Mouse (Mus musculus): Measurements from ENCODE around the gene Bicdl1. TPM values are rescaled to one million over a fixed set of nuclear protein-coding genes. Genes with fewer than 3 reads are reported as not detected.

The Bicdl1 gene
- total RNA-seq, 4 experiments from 2014 or later = 1.7 to 3.6 (median 2.4) TPM

DNA sequence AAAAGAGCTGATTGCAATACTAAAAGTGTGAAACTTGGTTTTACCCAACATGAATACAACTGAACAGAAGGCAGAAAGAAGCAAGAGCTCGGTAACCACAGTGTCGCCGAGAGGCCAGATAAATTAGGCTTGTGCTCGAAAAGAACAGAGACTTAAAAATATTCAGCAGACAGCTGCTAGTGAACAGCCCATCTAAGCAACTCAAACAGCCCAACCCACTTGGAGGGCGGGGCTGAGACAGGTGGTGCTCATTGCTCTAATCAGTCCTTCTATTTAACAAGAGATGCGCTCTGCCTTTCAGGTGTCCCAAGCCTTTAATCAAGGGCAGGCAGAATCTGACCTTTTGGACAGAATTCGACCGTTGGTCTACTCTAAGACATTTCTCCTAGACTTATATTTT, 4.8 kb downstream of the Bicdl1 start:
- no peak for DNase-seq (ENCODE audit: low spot score in 2 of 2)

DNA sequence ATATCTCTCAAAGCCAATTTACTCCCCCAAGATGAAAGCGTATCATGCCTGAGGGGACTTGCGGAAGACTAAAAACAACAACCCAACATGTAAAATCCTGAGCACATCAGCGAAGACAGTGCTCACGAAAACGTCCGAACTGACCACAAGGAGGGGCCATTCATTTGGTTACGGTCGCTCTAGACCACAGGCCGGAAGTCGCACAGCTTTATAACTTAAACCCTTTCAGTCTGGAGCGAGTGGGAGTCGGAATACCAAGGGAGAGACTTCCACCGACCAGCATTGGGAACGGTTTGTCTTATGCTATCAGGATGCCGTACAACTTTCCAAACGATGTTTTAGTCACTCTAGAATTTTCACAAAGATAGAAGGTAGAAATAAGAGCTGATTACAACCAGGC, 5.4 kb downstream of the Bicdl1 start:
- no peak for DNase-seq (ENCODE audit: low spot score in 2 of 2)

DNA sequence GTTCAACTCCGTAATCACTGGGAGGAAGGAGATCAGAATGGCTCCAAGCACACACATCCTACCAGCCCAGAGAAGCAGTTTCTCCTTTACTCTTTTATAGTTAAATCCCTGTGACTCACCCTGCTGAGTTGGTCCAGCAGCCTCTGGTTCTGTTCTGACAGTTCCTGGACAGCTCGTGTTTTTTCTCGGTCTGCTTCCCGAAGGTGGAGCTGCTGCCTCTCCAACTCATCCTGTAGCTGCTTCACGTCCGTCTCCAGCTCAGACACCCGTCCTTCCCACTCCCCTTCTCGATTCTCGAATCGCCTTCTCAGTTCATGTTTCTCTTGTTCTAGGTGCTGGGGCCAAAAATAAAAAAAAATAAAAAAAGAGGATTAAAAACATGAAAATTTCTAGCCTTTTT, 7.0 kb downstream of the Bicdl1 start:
- no peak for DNase-seq (ENCODE audit: low spot score in 2 of 2)

DNA sequence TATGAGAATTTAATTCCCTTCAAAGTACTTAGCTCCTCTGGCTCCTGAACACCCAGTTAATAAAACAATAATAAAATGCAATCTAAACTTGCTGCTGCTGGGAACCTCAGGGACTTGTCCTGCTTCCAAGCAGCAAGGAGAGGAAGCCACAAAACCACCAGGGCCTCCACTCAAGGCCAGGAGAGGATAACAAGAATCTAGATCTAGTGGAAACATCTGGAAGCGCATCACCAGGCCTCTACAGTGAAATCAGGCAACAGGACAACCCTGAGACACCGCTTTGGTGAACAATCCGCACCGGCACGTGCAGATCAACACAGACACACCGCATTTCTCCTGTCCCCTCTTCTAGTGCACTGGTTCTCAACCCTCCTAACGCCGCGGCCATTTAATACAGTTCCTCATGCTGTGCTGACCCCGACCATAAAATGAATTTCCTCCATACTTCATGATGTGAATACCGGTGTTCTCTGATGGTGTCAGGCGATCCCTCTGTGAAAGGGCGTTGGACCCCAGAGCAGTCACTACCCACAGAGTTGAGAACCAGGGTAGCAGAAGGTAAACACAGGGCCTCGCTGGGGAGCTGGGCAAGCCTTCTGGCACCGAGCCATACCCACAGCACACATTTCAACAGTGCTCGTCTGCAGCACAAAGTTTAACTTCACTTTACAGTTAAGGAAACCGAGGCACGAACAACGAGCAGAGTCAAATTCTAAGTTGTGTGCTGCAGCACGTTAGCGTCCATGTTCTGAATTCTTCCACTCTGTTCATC, 9.0 kb downstream of the Bicdl1 start:
- DNase-seq (ENCODE audit: low spot score in 2 of 2) = no peak

DNA sequence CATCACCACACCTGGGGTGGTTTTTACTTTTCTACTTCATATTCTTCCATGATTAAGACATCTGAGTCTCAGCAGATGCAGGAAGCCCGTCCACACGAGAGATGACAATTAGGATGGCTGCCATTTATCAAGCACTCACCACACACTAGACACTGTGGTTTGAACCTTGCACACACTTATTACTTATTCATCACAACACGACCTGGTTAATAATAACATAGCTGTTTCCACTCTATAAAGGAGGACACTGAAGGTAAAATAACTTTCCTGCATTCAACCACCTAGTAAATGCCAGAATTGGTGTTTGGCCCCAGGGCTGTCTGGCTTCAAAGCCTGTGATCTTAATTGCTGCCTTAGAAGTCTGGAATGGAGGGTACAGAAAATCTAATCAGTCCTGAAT, 10.7 kb downstream of the Bicdl1 start:
- DNase-seq (ENCODE audit: low spot score in 2 of 2) = no peak

DNA sequence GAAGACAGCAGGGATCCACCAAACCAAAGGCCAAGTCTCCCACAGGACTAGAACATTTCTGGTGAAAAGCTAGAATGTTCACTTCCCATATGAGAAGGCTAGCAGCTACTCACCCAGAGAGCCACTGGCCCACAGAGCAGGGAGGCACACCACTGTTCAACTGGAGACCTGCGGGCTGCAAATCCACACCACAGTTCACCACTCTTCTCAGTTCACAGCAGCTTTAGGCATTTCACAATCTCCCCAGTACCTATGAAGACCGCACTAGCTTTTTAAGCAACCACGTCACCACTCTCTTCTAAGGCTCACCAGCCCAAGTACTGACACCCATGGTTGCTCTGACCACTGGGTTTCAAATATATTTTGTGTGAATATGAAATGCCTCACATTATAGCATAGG, 13.7 kb downstream of the Bicdl1 start:
- no peak for DNase-seq (ENCODE audit: low spot score in 2 of 2)

DNA sequence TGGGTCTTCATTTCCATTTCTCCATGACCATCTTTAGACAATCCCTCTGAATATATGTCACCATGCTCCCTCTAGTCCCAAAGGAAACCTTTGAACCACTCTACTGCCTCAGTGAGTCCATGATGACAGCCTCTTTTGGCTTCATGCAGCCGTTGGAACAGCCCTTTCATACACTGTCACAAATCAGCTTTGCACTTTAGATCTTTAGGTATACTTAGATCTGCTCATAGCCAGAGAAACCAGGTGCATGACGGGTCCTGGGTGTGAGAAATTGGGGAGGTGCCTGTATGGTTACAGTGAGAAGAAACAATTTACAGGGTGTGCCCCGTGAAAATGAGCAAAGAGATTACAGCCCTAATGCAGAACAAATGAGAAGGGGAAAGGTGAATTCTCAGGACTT, 14.3 kb downstream of the Bicdl1 start:
- DNase-seq (ENCODE audit: low spot score in 2 of 2) = no peak

DNA sequence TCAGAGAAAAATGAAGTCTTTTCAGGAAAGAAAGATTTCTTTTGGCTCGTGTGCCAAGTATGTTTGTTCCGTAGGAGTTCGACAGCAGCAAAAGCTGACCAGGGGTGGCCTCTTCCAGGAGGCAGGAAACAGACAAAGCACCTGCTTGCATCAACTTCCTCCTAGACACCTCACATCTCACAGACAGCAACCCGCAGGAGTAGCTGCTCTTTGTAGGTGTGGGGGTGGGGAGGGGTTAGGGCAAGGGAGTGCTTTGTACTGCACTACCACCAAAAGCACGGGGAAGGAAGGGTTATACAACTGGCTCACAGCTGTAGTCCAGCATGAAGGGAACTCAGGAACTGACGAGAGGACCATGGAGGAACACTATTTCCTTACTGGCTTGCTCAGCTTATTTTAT, 15.0 kb downstream of the Bicdl1 start:
- DNase-seq (ENCODE audit: low spot score in 2 of 2) = no peak

DNA sequence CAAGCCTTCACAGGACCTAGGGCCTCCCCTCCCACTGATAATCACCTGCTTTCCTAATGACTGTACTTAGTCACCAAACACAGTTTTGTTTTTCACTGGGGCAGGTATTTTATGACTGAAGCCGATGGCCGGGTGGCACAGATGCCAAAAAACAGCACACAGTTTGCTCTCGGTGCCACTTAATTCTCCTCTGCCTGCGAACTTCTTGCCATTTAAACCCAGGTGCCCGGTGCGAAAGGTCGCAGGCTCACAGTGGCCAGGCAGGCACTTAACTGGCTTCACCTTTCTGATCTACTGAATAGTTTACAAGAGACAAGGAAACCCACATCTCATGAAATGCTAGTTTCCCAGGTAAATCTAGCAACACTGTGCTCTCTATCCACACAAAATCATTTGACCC, 16.7 kb downstream of the Bicdl1 start:
- DNase-seq (ENCODE audit: low spot score in 2 of 2) = no peak

DNA sequence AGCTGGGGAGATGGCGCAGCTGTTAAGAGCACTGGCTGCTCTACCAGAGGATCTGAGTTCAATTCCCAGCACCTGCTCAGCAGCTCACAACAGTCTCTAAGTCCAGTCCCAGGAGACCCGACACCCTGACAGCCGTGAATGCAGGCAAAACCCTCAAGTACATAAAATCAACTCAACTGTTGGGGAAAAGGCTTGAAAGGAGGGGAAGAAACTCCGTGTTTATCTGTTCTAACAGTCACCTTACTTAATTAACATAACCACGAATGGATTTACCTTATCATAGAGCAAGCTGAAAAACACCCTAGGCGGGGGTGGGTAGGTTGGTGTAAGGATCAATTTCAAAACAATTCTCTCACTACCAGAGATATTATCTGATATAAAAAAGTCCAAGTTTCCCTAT, 18.9 kb downstream of the Bicdl1 start:
- no peak for DNase-seq (ENCODE audit: low spot score in 2 of 2)

DNA sequence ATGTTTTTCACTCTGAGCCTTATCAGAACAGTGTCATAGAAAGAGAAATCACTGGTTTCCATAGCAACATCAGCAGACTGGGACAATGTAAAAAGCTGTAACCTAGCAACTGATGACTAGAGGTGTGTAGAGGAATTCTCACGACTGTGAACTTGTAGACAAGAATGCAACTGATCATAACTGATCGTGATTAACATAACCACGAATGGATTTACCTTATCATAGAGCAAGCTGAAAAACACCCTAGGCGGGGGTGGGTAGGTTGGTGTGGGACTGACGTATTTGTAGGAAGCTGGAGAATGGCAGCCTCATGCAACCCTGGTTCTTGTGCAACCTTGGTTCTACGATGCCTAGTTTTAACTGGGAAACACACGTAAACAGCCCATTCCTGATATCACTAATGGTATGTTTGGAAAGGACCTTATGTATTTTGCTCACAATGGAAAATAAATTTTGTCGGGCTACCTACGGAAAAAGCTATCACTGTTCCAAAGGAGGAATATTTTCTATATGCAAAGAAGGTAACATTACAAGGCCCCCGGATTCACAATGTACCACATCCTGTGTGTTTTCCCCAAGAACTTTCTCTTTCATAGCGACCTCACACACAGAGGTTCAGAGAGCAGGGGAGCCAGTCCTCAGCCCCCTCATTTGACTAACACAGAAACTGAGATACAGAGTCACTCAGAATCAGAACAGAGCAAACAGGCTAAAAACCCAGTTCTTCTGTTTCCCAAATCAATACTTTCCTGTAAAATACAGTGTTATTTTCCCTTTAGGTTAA, 19.6 kb downstream of the Bicdl1 start:
- no peak for DNase-seq (ENCODE audit: low spot score in 2 of 2)

DNA sequence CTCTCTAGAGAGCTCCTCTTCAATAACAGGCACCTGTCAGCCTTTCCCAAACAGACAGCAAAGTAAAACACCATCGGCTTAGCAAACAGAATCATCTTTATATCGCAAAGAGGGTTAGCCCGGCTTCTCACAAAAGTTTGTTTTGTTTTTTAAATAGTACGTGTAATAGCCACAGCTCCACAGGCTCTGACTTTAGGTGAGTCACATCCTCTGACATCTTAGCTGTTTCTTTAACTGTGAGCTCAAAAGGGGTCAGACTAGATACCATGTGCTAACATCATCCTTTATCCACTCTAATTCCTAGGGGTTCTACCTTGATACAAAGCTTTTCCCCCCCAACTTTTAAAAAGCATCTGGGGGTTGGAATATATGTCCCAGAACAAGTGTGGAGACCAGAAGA, 21.2 kb downstream of the Bicdl1 start:
- DNase-seq (ENCODE audit: low spot score in 2 of 2) = no peak

DNA sequence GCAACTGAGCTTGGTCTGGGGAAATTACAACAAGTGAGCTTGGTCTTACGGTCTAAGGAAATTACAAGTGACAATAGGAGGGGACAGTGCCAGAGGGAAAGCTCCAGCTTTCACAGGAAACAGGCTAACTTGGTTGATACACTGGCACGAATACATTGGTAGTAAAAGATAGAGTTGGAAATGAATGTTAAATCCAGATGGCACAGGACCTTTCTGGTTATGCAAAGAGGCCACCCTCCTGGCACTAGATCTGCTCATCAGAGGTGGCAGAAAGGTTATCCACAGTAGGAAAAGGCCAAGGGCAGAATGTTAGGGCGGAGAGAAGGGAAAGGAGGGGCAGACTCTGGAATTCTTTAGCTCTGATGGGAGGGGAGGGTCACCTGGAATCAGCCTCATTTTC, 22.5 kb downstream of the Bicdl1 start:
- DNase-seq (ENCODE audit: low spot score in 2 of 2) = no peak

DNA sequence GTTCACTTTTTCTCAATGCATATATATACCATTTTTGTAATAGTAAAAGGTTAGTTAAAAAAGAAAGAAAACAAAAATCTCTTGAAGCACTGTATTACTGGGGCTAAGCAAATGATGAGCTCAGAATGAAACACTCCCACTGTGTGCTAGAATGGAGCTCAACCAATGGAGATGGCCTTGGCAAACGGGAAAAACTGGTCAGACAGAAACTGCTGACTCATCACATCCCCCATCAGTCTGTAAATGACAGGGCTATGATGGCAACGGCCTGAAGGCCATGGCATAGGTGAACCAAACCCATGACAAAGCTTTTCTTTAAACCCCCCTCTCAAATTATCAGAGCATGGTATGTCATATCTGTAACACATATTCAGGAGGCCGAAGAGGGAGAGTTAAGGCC, 29.4 kb downstream of the Bicdl1 start:
- no peak for DNase-seq (ENCODE audit: low spot score in 2 of 2)

DNA sequence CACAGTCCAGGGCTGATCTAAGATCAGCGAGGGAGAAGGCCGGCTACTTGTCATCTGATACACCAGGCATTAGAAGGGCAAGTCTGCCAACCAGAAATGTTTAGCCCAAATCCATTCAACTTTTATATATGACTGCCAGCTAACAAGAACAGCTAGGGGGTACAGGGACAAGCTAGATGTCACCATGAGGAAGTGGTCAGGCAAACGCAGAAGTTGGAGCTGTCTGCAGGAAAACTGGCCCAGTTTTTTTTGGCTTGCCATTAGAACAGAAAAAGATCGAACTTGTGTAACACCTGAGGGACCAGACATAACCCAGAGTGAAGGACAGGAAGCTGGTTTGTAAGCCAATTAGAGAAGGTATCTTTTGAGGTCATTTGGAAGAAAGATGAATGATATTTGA, 30.2 kb downstream of the Bicdl1 start:
- DNase-seq (ENCODE audit: low spot score in 2 of 2) = no peak

DNA sequence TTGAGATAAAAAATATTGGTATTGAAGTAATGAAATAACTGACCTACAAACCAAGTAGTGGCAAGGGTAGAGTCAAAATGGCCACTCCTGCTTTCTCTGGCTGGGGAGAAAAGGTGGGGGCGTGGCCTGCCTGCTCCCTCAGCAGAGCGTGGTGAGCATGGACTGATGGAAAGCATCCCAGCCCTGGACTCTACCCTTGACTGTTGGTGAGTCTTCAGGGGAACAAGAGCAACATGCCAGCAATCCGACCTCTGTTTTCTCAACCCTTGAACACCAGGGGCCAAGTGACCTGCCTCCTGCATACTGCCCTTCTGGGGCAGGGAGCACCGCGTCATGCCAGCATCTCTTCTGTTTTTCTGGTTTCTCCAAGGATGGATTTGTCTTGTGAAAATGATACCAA, 34.6 kb downstream of the Bicdl1 start:
- DNase-seq (ENCODE audit: low spot score in 2 of 2) = no peak

DNA sequence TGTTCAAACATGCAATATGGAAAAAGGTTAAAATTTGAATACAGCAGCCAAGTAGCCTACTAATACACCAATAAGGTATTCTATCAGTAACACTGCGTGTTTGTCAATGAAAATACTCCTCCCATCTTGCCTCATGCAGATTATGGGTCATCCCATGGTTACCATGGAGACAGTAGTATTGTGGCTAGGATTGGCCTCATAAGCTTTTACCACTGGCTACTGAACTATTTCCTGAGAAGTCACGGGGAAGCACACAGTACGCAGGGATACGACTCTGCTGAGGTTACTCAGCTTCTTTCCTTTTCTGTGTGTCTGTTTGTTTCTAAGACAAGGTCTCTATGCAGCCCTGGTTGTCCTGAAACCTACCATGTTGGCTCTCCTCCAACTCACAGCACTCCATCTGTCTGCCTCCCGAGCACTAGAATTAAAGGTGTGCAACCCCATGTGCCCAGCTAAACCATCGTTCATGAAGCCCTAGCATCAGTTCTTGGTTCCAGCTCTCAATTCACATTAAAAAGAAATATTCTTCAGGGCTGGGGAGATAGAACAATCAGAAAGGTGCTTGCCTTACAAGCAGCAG, 36.1 kb downstream of the Bicdl1 start:
- no peak for DNase-seq (ENCODE audit: low spot score in 2 of 2)

DNA sequence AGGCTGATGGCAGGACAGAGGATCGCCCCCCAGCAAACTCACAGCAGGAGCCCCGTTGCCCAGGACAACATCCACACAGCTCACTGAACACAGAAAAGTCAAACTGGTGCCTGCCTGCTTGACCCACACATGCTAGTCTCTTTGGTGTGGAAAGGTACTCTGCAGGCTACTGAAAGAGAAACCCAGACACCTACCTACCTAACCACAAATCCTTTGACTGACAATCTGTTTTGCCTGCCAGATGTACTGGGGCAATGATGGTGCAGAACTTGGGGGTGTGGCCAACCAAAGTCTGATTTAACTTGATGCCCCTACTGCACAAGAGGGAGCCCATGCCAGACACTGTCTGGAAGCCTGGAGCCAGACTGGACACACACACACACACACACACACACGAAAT, 38.1 kb downstream of the Bicdl1 start:
- no peak for DNase-seq (ENCODE audit: low spot score in 2 of 2)

DNA sequence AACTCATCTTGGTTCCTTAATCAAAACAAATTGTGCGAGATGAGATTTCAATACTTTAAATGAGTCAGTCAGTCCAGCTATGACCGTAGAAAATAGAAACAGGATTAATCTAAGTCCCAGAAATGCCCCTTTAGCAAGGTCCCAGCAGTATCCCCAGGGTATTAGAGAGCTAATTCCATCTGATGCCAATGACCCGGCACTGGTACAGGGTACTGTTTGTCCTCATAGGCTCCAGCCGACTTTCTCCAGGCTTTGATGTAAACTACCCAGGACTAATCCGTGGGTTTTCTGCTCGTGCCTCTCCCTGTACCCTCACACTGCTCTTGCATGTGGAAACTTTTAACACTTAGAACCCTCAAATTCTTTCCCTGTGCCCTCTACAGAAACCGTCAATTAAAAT, 44.7 kb downstream of the Bicdl1 start:
- DNase-seq (ENCODE audit: low spot score in 2 of 2) = no peak

DNA sequence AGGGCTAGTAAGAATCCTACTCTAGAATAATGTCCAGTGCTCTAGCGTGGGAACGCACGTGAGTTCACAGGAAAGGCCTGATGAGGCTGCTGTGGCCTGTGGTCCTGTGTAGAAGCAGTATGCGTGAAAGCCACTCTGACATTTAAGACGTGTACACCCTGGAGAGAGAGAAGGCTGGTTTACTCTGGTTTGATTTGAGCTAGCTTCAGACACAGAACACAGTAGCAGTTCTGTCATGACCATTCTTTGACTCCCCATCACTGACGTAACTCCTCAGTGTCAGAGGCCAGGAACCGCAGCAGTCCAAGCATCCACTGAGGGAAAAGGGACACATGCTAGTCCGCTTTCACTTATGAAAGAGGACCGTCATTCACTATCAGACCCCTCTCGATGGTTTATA, 46.3 kb downstream of the Bicdl1 start:
- DNase-seq (ENCODE audit: low spot score in 2 of 2) = no peak

DNA sequence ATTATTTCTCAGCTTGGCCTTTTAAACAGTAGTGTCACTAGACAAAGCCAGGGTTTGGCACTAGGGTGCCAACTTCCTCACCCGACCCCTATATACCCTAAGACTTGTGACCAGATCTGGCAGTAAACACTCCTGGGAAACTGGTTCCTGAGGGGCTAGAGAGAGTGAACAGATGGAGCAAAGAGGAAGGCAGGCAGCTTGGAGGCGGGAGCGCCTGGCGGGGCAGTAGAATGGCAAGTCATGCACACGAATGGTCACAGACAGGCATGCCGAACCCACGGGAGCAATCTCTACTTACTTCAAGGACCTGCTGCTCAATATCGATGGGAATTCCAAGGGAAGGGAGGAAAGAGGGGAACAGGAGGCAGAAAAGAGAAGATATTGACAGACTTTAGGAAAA, 59.6 kb downstream of the Bicdl1 start:
- no peak for DNase-seq (ENCODE audit: low spot score in 2 of 2)

DNA sequence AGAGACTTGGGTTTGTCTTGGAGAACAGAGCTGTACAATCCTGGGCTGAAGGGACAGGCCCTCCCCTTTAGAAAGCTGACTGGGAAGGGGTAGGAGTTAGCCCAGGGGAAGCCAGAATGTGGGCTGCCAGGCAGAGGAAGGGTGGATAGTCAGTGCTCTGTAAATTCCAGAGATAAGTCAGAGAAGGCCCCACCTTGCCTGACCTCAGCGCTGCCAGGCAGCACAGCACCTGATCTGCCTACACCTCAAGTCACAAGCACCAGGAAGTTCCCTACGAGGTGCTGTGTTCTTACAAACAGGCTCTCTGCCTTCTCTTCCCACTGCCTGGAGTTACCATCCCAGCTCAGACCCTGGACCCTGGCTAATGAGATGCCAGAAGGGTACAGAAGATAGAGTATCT, 61.0 kb downstream of the Bicdl1 start:
- DNase-seq (ENCODE audit: low spot score in 2 of 2) = no peak

DNA sequence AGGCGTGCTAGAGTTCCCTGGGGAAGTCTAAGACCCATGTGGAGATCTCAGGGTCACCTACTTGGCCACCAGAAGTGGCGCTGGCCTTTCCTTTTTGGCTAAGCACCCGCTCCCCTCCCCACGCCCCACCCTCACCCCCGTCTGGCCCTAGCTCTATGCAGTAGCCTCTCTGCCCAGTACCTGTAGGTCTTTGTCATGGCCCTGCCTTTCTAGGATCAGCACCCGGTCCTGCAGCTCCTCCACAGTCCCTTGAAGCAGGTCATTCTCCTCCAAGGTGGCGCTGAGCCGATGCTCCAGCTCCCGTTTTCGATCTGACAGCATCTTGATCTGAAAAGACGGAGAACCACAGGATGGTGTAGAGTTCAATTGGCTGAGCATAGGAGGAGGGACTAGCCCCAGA, 61.4 kb downstream of the Bicdl1 start:
- DNase-seq (ENCODE audit: low spot score in 2 of 2) = no peak
